Mouse (Mus musculus) intestine, postnatal 0 days (tissue): ENCODE results near the gene Mef2d. TPM values are rescaled to one million over a fixed set of nuclear protein-coding genes. Genes with fewer than 3 reads are reported as not detected.

Experiments used
- ATAC-seq: fragments of 200-750 bp; cut with Nextera tagmentation; 2 replicates; pipeline ENCODE4 v1.8.0; 2017; ENCODE audit warnings: mild to moderate bottlenecking, moderate TSS enrichment, moderate library complexity
- H3K27ac ChIP-seq: fragments of 300-500 bp; sonication (generic); 2 replicates; pipeline ENCODE4 v1.5.1; 2014; ENCODE audit warnings: mild to moderate bottlenecking, low read depth, low read length, moderate library complexity
- H3K27me3 ChIP-seq: fragments of 300-500 bp; sonication (generic); replicated peaks from 2 replicates; pipeline ENCODE4 v1.6.1; 2014; ENCODE audit warnings: low read length, mixed read lengths; ENCODE audit not compliant: control insufficient read depth, insufficient read depth
- H3K36me3 ChIP-seq: fragments of 300-500 bp; sonication (generic); 2 replicates; pipeline ENCODE4 v1.6.1; 2014; ENCODE audit warnings: mild to moderate bottlenecking, moderate library complexity; ENCODE audit not compliant: control insufficient read depth, insufficient read depth
- H3K4me1 ChIP-seq: fragments of 300-500 bp; sonication (generic); replicated peaks from 2 replicates; pipeline ENCODE4 v1.6.1; 2014; ENCODE audit warnings: antibody characterized with exemption, low read length, mixed read lengths; ENCODE audit not compliant: control insufficient read depth, insufficient read depth
- H3K4me2 ChIP-seq: fragments of 300-500 bp; sonication (generic); replicated peaks from 2 replicates; pipeline ENCODE4 v1.6.1; 2014; ENCODE audit warnings: low read depth, mild to moderate bottlenecking, moderate library complexity
- H3K4me3 ChIP-seq: fragments of 300-500 bp; sonication (generic); 2 replicates; pipeline ENCODE4 v1.5.1; 2014; ENCODE audit warnings: low read depth, low read length
- H3K9ac ChIP-seq: fragments of 300-500 bp; sonication (generic); 2 replicates; pipeline ENCODE4 v1.6.1; 2014; ENCODE audit warnings: mild to moderate bottlenecking, low read depth, low read length
- H3K9me3 ChIP-seq: fragments of 300-500 bp; sonication (generic); 2 replicates; pipeline ENCODE4 v1.6.1; 2016; ENCODE audit warnings: mixed run types; ENCODE audit not compliant: control insufficient read depth
- CTCF ChIP-seq: sonication (generic); IDR thresholded peaks from 2 replicates; pipeline ENCODE4 v1.5.1; 2016; ENCODE audit warnings: low read depth, mild to moderate bottlenecking, control low read depth, antibody characterized with exemption, moderate library complexity
- WGBS: fragments of 180-500 bp; shearing (Covaris S2); extraction: QIAGEN DNeasy Blood & Tissue Kit; methylation state at CpG from one replicate; pipeline ENCODE4 v1.1.7; 2014; 5-methylcytosine and 5-hydroxymethylcytosine counted together
- polyA plus RNA-seq: library from polyadenylated mRNA; unstranded; fragments of >200 nt; fragmentation: Nextera tagmentation; extraction: Ambion mirVana; gene quantifications from 2 replicates; pipeline ENCODE4 v1.2.1, GENCODE M21; 2015

Mef2d gene
- polyA plus RNA-seq, 1 experiment from 2014 or later = 16.2 TPM

GRCm38 (mm10) chr3:88209306-88209705 is 67.1 kb downstream of the Mef2d start:
- ATAC-seq = no peak
- H3K4me2 ChIP-seq = no peak overlapping the region
- H3K9me3 ChIP-seq = no peaks in the 10 kb centered on the region
- no peak for TF ChIP-seq CTCF
- no peak overlapping the region for H3K27ac ChIP-seq
- H3K36me3 ChIP-seq = no peaks in the 10 kb centered on the region
- WGBS = under 1% methylated on average over 6 of the region's 6 CpGs
- no peaks in the 10 kb centered on the region for H3K4me1 ChIP-seq
- no peak overlapping the region for H3K9ac ChIP-seq
- H3K27me3 ChIP-seq = peaks cover 98% of the 10 kb centered on the region
- no peak overlapping the region for H3K4me3 ChIP-seq

DNA sequence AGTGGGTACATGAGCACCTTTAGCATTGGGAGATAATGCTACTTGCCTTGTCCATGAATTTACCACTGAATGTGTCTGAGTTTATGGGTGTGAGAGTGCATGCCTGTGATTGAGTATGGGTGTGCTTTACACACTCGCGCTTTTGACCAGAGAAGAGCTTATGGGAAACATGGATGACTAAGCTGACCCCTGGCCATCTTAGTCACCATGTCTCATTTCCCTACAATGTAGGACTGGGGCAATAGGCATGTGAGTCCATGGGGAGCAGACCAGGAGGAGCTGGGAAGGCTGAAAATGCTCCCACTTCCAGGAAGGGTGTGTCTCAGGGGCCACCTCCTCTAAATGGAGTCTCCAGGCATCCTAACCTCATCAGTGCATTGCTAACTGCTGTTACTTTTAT is 67.9 kb downstream of the Mef2d start:
- no peak for ATAC-seq
- Histone ChIP-seq H3K4me3 (no peak overlapping the region), H3K36me3 (no peaks in the 10 kb centered on the region), H3K4me1 (peaks cover 3% of the 10 kb centered on the region; the same call in 1 of the 2 replicates), H3K4me2 (no peak overlapping the region), H3K9ac (no peak overlapping the region), H3K27me3 (peaks cover 98% of the 10 kb centered on the region), H3K9me3 (no peaks in the 10 kb centered on the region), H3K27ac (no peak overlapping the region)
- TF ChIP-seq CTCF = no peak
- 36% methylated on average over 2 of the region's 2 CpGs for WGBS

GRCm38 (mm10) chr3:88210918-88211317 is 68.7 kb downstream of the Mef2d start:
- WGBS = 28% methylated on average over 2 of the region's 2 CpGs
- Histone ChIP-seq H3K4me1 (peaks cover 8% of the 10 kb centered on the region; the same call in 1 of the 2 replicates), H3K36me3 (no peaks in the 10 kb centered on the region), H3K27ac (no peak overlapping the region), H3K27me3 (peaks cover 98% of the 10 kb centered on the region), H3K4me3 (no peak overlapping the region), H3K4me2 (no peak overlapping the region), H3K9ac (no peak overlapping the region), H3K9me3 (no peaks in the 10 kb centered on the region)
- no peak for TF ChIP-seq CTCF
- no peak for ATAC-seq

GRCm38 (mm10) chr3:88212356-88212755 is 70.2 kb downstream of the Mef2d start:
- no peaks in the 10 kb centered on the region for H3K36me3 ChIP-seq
- no peak for ATAC-seq
- no peak overlapping the region for H3K4me3 ChIP-seq
- no peak for TF ChIP-seq CTCF
- H3K4me2 ChIP-seq = no peak overlapping the region
- H3K27ac ChIP-seq = no peak overlapping the region
- H3K4me1 ChIP-seq = peaks cover 8% of the 10 kb centered on the region; the same call in 1 of the 2 replicates
- 3% methylated on average over 1 of the region's 1 CpGs for WGBS
- peaks cover 98% of the 10 kb centered on the region for H3K27me3 ChIP-seq
- H3K9me3 ChIP-seq = no peaks in the 10 kb centered on the region
- no peak overlapping the region for H3K9ac ChIP-seq

GRCm38 (mm10) chr3:88213019-88213418 is 70.8 kb downstream of the Mef2d start:
- H3K4me1 ChIP-seq = peaks cover 8% of the 10 kb centered on the region; the same call in 1 of the 2 replicates
- TF ChIP-seq CTCF = no peak
- no peak overlapping the region for H3K4me2 ChIP-seq
- H3K9ac ChIP-seq = no peak overlapping the region
- whole genome bisulfite sequencing = 4% methylated on average over 2 of the region's 2 CpGs
- no peaks in the 10 kb centered on the region for H3K36me3 ChIP-seq
- no peak for ATAC-seq
- H3K4me3 ChIP-seq = no peak overlapping the region
- peaks cover 96% of the 10 kb centered on the region for H3K27me3 ChIP-seq
- no peak overlapping the region for H3K27ac ChIP-seq
- H3K9me3 ChIP-seq = no peaks in the 10 kb centered on the region

DNA sequence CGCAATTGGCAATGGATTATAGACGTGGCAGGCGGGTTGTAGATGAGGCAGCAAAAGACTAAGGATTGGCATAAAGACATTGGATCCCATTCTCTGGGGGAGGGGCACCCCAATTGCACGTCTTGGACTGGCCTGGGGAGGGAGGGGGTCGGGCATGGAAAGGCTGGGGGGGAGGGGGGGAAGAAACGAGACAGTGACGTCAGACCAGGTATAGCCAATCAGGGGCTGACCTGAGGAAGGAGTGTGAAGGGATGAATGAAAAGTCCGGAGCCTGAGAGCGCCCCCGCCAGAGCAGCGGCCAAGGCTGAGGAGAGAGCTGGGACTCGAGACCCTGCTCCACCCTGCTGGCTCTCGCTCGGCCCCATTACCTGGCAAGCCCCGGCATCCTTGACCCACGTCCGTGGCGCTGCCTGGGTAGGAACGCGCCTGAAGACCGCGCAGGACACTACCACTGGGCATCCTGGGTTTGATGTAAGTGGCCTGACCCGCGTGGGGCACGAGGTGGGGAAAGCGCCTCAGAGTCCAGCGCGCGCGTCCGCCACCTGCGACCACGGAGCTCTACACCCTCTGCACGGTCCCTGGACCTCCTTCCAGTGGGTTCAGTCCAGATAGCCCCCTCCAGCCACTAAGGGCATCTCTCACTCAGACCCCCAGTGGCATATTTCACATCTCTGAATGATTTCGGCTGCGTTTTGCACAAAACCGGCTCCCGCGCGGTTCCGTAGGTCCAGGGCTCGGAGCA is 72.2 kb downstream of the Mef2d start:
- Histone ChIP-seq H3K4me3 (peak overlapping the region; percentile 38), H3K27me3 (peaks cover 94% of the 10 kb centered on the region)

More for the DNA sequence above, 72.2 kb downstream of the Mef2d start:
- peak overlapping the region; percentile 59 for H3K4me2 ChIP-seq
- no peaks in the 10 kb centered on the region for H3K36me3 ChIP-seq
- no peak overlapping the region for H3K27ac ChIP-seq
- H3K4me1 ChIP-seq = peaks cover 8% of the 10 kb centered on the region; the same call in 1 of the 2 replicates
- 2% methylated on average over 42 of the region's 42 CpGs for WGBS
- H3K9ac ChIP-seq = no peak overlapping the region
- TF ChIP-seq CTCF = no peak
- 0 out of 2 replicates have a peak, but pooled peaks have one; percentile 33 for ATAC-seq
- H3K9me3 ChIP-seq = no peaks in the 10 kb centered on the region
